Mouse (Mus musculus): Measurements from ENCODE around the gene Oxnad1.
A peak's percentile ranks its signal among the peaks of the same experiment; 100 is the strongest.

Oxnad1 gene

GRCm38 (mm10) chr14:32145401-32145800, 60.2 kb downstream of the Oxnad1 start:
- DNase-seq (ENCODE audit: low spot score), result no peak

GRCm38 (mm10) chr14:32145809-32146511, 60.8 kb downstream of the Oxnad1 start:
- no peak for DNase-seq (ENCODE audit: low spot score)

GRCm38 (mm10) chr14:32146578-32146977, 61.4 kb downstream of the Oxnad1 start:
- DNase-seq (ENCODE audit: low spot score), result no peak

GRCm38 (mm10) chr14:32150872-32151271, 65.7 kb downstream of the Oxnad1 start:
- DNase-seq (ENCODE audit: low spot score), result peak; percentile 49

- no peak for DNase-seq (ENCODE audit: low spot score)
Observed at GRCm38 (mm10) chr14:32152243-32152965, 67.2 kb downstream of the Oxnad1 start.

Measured in adipocyte (in vitro differentiated cells).